Mouse (Mus musculus) MEL (cell line): Measurements from ENCODE around the gene Taf9. TPM values are rescaled to one million over a fixed set of nuclear protein-coding genes. Genes with fewer than 3 reads are reported as not detected.

Source experiments
- DNase-seq: peaks from one replicate; pipeline ENCODE4 v3.0.0; 2011; ENCODE audit warnings: low read depth, low spot score
- H3K27ac ChIP-seq: 2 replicates; pipeline ENCODE4 v1.5.1; 2012; ENCODE audit warnings: low read depth, mild to moderate bottlenecking, control low read depth, low read length, moderate library complexity; ENCODE audit not compliant: control insufficient read depth
- H3K27me3 ChIP-seq, 2 experiments: fragments of 150-350 bp in 1 of 2; sonication (generic) in 1 of 2; 2 replicates each; pipeline ENCODE4 v1.6.1; 2012; ENCODE audit warnings: low read length in 2 of 2, mild to moderate bottlenecking in 2 of 2, improper control_type of control experiment in 1 of 2, moderate library complexity in 1 of 2; ENCODE audit not compliant: insufficient read depth in 2 of 2, control insufficient read depth in 1 of 2
- H3K36me3 ChIP-seq, 2 experiments: 2 replicates each; pipeline ENCODE4 v1.6.1; 2012 to 2014; ENCODE audit warnings: low read length in 2 of 2, improper control_type of control experiment in 1 of 2, inconsistent platforms in 1 of 2, mild to moderate bottlenecking in 1 of 2; ENCODE audit not compliant: insufficient read depth in 2 of 2, control insufficient read depth in 1 of 2
- H3K4me1 ChIP-seq, 2 experiments: fragments of 150-350 bp in 1 of 2; sonication (generic) in 1 of 2; 2 replicates each; pipeline ENCODE4 v1.6.1; 2012; ENCODE audit warnings: low read length in 2 of 2, improper control_type of control experiment in 1 of 2, mild to moderate bottlenecking in 1 of 2; ENCODE audit not compliant: insufficient read depth in 2 of 2, control insufficient read depth in 1 of 2
- H3K4me3 ChIP-seq, 2 experiments: fragments of 150-350 bp in 1 of 2; sonication (generic) in 1 of 2; 2 replicates each; pipeline ENCODE4 v1.5.1; 2012; ENCODE audit warnings: low read depth in 2 of 2, low read length in 2 of 2, mild to moderate bottlenecking in 2 of 2, moderate library complexity in 2 of 2, control low read depth in 1 of 2, improper control_type of control experiment in 1 of 2; ENCODE audit not compliant: control insufficient read depth in 1 of 2, insufficient read depth in 1 of 2
- H3K79me2 ChIP-seq: 2 replicates; pipeline ENCODE4 v1.6.1; 2012; ENCODE audit warnings: mild to moderate bottlenecking, low read length, moderate library complexity; ENCODE audit not compliant: control insufficient read depth, poor library complexity, insufficient read depth
- H3K9ac ChIP-seq: 2 replicates; pipeline ENCODE4 v1.6.1; 2012; ENCODE audit warnings: low read depth, mild to moderate bottlenecking, control low read depth, low read length, moderate library complexity; ENCODE audit not compliant: control insufficient read depth, poor library complexity, severe bottlenecking
- H3K9me3 ChIP-seq: fragments of 150-350 bp; sonication (generic); replicated peaks from 2 replicates; pipeline ENCODE4 v1.6.1; 2012; ENCODE audit warnings: mild to moderate bottlenecking, low read length, improper control_type of control experiment, moderate library complexity; ENCODE audit not compliant: insufficient read depth
- CHD1 ChIP-seq: IDR thresholded peaks from 2 replicates; pipeline ENCODE4 v1.6.1; 2012; ENCODE audit warnings: low read depth, mild to moderate bottlenecking, inconsistent platforms, low read length, improper control_type of control experiment
- CTCF ChIP-seq, 3 experiments: IDR thresholded peaks in 2 of 3; conservative IDR thresholded peaks in 1 of 3; 2 replicates each; pipeline ENCODE4 v1.5.1; 2011 to 2012; ENCODE audit warnings: low read length in 3 of 3, low read depth in 2 of 3, mild to moderate bottlenecking in 2 of 3, improper control_type of control experiment in 1 of 3, inconsistent platforms in 1 of 3, mixed read lengths in 1 of 3, moderate library complexity in 1 of 3; ENCODE audit not compliant: control insufficient read depth in 1 of 3, insufficient read depth in 1 of 3, poor library complexity in 1 of 3, severe bottlenecking in 1 of 3
- HCFC1 ChIP-seq: IDR thresholded peaks from 2 replicates; pipeline ENCODE4 v1.6.1; 2012; ENCODE audit warnings: low read depth, mild to moderate bottlenecking, inconsistent platforms, low read length, improper control_type of control experiment, moderate library complexity
- KAT2A ChIP-seq: conservative IDR thresholded peaks from 2 replicates; pipeline ENCODE4 v1.6.1; 2012; ENCODE audit warnings: low read depth, low read length, improper control_type of control experiment, inconsistent platforms
- MAX ChIP-seq: IDR thresholded peaks from 2 replicates; pipeline ENCODE4 v1.6.1; 2011; ENCODE audit warnings: low read length, improper control_type of control experiment
- MYB ChIP-seq: IDR thresholded peaks from 2 replicates; pipeline ENCODE4 v1.6.1; 2011; ENCODE audit warnings: mild to moderate bottlenecking, low read depth, low read length, improper control_type of control experiment
- RAD21 ChIP-seq: IDR thresholded peaks from 2 replicates; pipeline ENCODE4 v1.6.1; 2011; ENCODE audit warnings: mild to moderate bottlenecking, low read depth, low read length, improper control_type of control experiment
- SMC3 ChIP-seq: IDR thresholded peaks from 2 replicates; pipeline ENCODE4 v1.6.1; 2011; ENCODE audit warnings: low read depth, low read length, improper control_type of control experiment
- TAL1 ChIP-seq: IDR thresholded peaks from 2 replicates; pipeline ENCODE4 v1.6.1; 2012; ENCODE audit warnings: mild to moderate bottlenecking, inconsistent platforms, low read length, moderate library complexity, mixed read lengths
- TBP ChIP-seq: IDR thresholded peaks from 2 replicates; pipeline ENCODE4 v1.8.0; 2011; ENCODE audit warnings: low read depth, low read length, improper control_type of control experiment
- TCF12 ChIP-seq: IDR thresholded peaks from 2 replicates; pipeline ENCODE4 v1.6.1; 2014; ENCODE audit warnings: low read depth, mild to moderate bottlenecking, inconsistent platforms, low read length, improper control_type of control experiment, moderate library complexity
- USF2 ChIP-seq, 2 experiments: IDR thresholded peaks; 2 replicates each; pipeline ENCODE4 v1.6.1; 2011 to 2012; ENCODE audit warnings: improper control_type of control experiment in 2 of 2, low read length in 2 of 2, borderline replicate concordance in 1 of 2, inconsistent platforms in 1 of 2, low read depth in 1 of 2, mild to moderate bottlenecking in 1 of 2; ENCODE audit not compliant: insufficient read depth in 1 of 2
- ZC3H11A ChIP-seq: IDR thresholded peaks from 2 replicates; pipeline ENCODE4 v1.6.1; 2012; ENCODE audit warnings: low read depth, mild to moderate bottlenecking, inconsistent platforms, low read length, improper control_type of control experiment
- ZKSCAN1 ChIP-seq: IDR thresholded peaks from 2 replicates; pipeline ENCODE4 v1.6.1; 2012; ENCODE audit warnings: low read depth, mild to moderate bottlenecking, inconsistent platforms, low read length, improper control_type of control experiment, moderate library complexity
- polyA plus RNA-seq, 2 experiments: library from polyadenylated mRNA; stranded (reverse) in 1 of 2; unstranded in 1 of 2; fragments of >175 nt in 1 of 2; fragments of >200 nt in 1 of 2; gene quantifications; 2 replicates each; pipeline versions ENCODE4 v1.2.1 to v1.2.4; 2012; ENCODE audit warnings: low replicate concordance in 2 of 2, low read depth in 1 of 2; ENCODE audit not compliant: insufficient read length in 2 of 2, insufficient read depth in 1 of 2, missing spikeins in 1 of 2
- total RNA-seq: library from RNA; depleted of rRNA; stranded (reverse); fragments of 300-350 nt; gene quantifications from 2 replicates; pipeline ENCODE4 v1.2.3, GENCODE M21; 2012

Gene Taf9
- total and polyA plus RNA-seq, 3 experiments = 19.8 to 38.5 TPM; not detected in 1

GRCm38 (mm10) chr13:100607756-100608155 lies 43.6 kb upstream of the Taf9 start:
- no peak overlapping the region for H3K27ac ChIP-seq
- no peaks in the 10 kb centered on the region for H3K9me3 ChIP-seq
- H3K9ac ChIP-seq = no peak overlapping the region
- TF ChIP-seq TBP = no peak
- TF ChIP-seq TAL1 = no peak
- TF ChIP-seq CTCF (IDR thresholded peaks at IDR 0.05 in 2 of 3, conservative IDR thresholded peaks at IDR 0.05 in 1 of 3; ENCODE audit: control insufficient read depth in 1 of 3, insufficient read depth in 1 of 3, low read depth in 2 of 3, low read length in 3 of 3, poor library complexity in 1 of 3, severe bottlenecking in 1 of 3) = peak; percentile 41 to 52 (median 43)
- peak; percentile 20 for TF ChIP-seq RAD21
- peak; percentile 37; the same call in 1 of the 2 replicates for TF ChIP-seq SMC3
- DNase-seq = peak; percentile 41
- no peaks in the 10 kb centered on the region for H3K79me2 ChIP-seq
- H3K4me3 ChIP-seq = no peak overlapping the region
- no peaks in the 10 kb centered on the region for H3K4me1 ChIP-seq
- H3K36me3 ChIP-seq = no peaks in the 10 kb centered on the region
- H3K27me3 ChIP-seq = no peaks in the 10 kb centered on the region

- Histone ChIP-seq H3K27me3 (no peaks in the 10 kb centered on the region), H3K27ac (no peak overlapping the region), H3K36me3 (no peaks in the 10 kb centered on the region; a peak in 1 of 4 replicates), H3K4me1 (no peaks in the 10 kb centered on the region), H3K4me3 (no peak overlapping the region), H3K9ac (no peak overlapping the region), H3K79me2 (no peaks in the 10 kb centered on the region), H3K9me3 (no peaks in the 10 kb centered on the region)
- DNase-seq = no peak
- no peak for TF ChIP-seq CHD1
These were observed 40.1 kb upstream of the Taf9 start for GRCm38 (mm10) chr13:100611266-100611665.

- Histone ChIP-seq H3K36me3 (peaks cover 0 to 3% of the 10 kb centered on the region in 2 experiments; a peak in 2 of 4 replicates), H3K9ac (no peak overlapping the region), H3K27me3 (no peaks in the 10 kb centered on the region), H3K9me3 (no peaks in the 10 kb centered on the region), H3K4me3 (no peak overlapping the region), H3K79me2 (no peaks in the 10 kb centered on the region), H3K27ac (no peak overlapping the region), H3K4me1 (no peaks in the 10 kb centered on the region)
- DNase-seq = no peak
- TF ChIP-seq CTCF (IDR thresholded peaks at IDR 0.05 in 2 of 3, conservative IDR thresholded peaks at IDR 0.05 in 1 of 3; ENCODE audit: control insufficient read depth in 1 of 3, insufficient read depth in 1 of 3, low read depth in 2 of 3, low read length in 3 of 3, poor library complexity in 1 of 3, severe bottlenecking in 1 of 3) (no peak), KAT2A (no peak), USF2 (IDR thresholded peaks at IDR 0.05; ENCODE audit: borderline replicate concordance in 1 of 2, insufficient read depth in 1 of 2, low read depth in 1 of 2, low read length in 2 of 2) (no peak), MAX (no peak), ZC3H11A (no peak), TCF12 (no peak), MYB (no peak), HCFC1 (no peak), CHD1 (no peak), ZKSCAN1 (no peak)
These were observed 39.1 kb upstream of the Taf9 start for GRCm38 (mm10) chr13:100612251-100612650.
